25 mouse cellular contexts compared by ENCODE assay signal in the genomic region with DNA sequence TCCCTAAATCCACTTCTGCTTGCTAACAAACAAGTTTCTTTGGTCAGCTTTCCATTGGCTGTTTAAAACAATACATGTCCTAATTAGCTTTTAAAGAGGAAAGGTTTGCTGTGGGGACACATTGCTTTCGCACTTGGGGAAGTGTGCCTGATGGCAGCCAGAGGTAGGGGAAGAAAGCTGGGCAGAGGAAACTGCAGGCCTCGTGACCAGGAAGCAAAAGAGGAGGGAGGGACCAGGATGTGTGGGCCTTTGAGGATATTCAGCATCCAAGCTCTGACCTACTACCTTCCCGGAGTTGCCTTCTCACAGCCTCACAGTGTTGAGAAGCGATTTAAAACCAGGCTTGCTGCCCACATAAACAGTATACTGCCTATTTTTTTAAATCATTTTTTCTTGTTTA.
"Had no signal": no experiment of that assay in that cellular context is flagged by ENCODE, and none has a peak within 500 bp of the region (broad histone marks: within the 10 kb centered on the region; RNA-seq: fewer than 3 reads in every experiment).

No protein-coding gene starts in this region.

- H3K4me1 ChIP-seq: heart, embryonic 12.5 days; hindbrain, embryonic 10.5 days; hindbrain, embryonic 12.5 days; intestine, embryonic 15.5 days; limb, embryonic 10.5 days had no signal

- ATAC-seq: forebrain, postnatal 0 days; hindbrain, embryonic 16.5 days; inflammation-experienced regulatory T-cells, adult 6 months; intestine, embryonic 15.5 days; intestine, postnatal 0 days had no signal

- H3K27ac ChIP-seq: heart, adult 2 months; hindbrain, embryonic 10.5 days; hindbrain, embryonic 12.5 days; hindbrain, embryonic 14.5 days; intestine, embryonic 15.5 days; layer of hippocampus, adult 2 months; left cerebral cortex, adult 2 months; limb, embryonic 10.5 days; limb, embryonic 12.5 days had no signal

- H3K4me2 ChIP-seq: heart, embryonic 12.5 days; hindbrain, embryonic 12.5 days; hindbrain, embryonic 14.5 days; intestine, embryonic 15.5 days; limb, embryonic 12.5 days; liver, embryonic 11.5 days had no signal

- H3K4me3 ChIP-seq: heart, adult 2 months; heart, embryonic 12.5 days; hindbrain, embryonic 10.5 days; hindbrain, embryonic 12.5 days; intestine, embryonic 15.5 days; layer of hippocampus, adult 2 months; left cerebral cortex, adult 2 months; limb, embryonic 10.5 days; limb, embryonic 12.5 days had no signal

- H3K36me3 ChIP-seq: heart, embryonic 12.5 days; hindbrain, embryonic 10.5 days; hindbrain, embryonic 12.5 days; intestine, embryonic 15.5 days; limb, embryonic 10.5 days; limb, embryonic 12.5 days had no signal

- H3K9me3 ChIP-seq: heart, embryonic 12.5 days; hindbrain, embryonic 10.5 days; hindbrain, embryonic 12.5 days; intestine, embryonic 15.5 days; limb, embryonic 10.5 days; limb, embryonic 12.5 days had no signal

- H3K27me3 ChIP-seq: heart, embryonic 12.5 days; hindbrain, embryonic 12.5 days; intestine, embryonic 15.5 days; limb, embryonic 12.5 days had no signal

- H3K9ac ChIP-seq: forebrain, postnatal 0 days; heart, embryonic 12.5 days; hindbrain, embryonic 12.5 days; hindbrain, embryonic 14.5 days; intestine, embryonic 15.5 days; limb, embryonic 12.5 days had no signal

- DNase-seq: forebrain, postnatal 0 days; gastrocnemius, postnatal 14 days; gastrocnemius, postnatal 36 days; heart, adult 2 months; heart, postnatal 10 days; heart, postnatal 4 days; kidney, adult 18-20 months; kidney, adult 8-10 months; kidney, postnatal 10 days; kidney, postnatal 25 days; kidney, postnatal 4 days; liver had no signal
